Mouse (Mus musculus): ENCODE measurements at regions not wholly inside any gene's neighbourhood (a gene's known extent, or its start where the extent isn't known, plus 50 kb on each side); places are given as distances from the start of the nearest gene placed in this dataset.

DNA sequence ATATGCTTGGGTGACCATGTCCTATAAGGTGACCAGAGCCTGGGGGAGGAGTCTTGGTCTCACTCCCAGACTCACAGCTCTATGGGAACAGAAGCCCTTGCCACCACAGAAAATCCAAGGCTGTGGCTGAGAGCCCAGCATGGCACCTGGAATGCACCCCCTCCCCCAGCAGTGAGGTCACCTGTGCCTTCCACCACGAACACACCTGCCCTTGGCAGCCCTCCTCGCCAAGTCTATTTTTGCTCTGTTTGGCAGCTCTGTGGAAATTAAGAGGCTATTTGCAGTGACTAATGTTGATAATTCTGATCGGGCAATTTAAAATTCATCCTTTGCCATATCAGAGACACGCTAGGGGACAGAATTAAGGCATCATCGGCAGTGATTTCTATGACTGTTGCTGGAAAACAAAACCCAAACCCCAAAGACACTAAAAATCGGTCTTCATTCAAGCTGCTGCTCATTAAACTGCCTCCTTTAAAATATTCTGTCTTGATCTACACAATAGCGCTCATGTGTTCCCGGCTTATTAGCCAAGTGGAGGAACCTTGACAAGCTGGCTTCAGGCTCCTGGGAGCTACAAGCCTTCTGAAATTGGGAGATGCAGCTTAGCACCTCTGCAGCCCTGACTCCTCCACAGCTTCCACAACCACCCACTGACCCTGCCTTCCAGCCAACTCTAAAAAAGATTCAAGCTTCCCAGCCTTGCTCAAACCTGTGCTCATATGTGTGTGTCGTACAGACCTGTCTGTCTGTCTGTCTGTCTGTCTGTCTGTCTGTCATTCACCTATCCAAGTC, 89.0 kb downstream of the 1810013L24Rik start:
- TF ChIP-seq POLR2AphosphoS2 (IDR thresholded peaks at IDR 0.05; ENCODE audit: low read depth, low read length) (no peak), POLR2A (IDR thresholded peaks at IDR 0.05; ENCODE audit: low read depth, low read length) (no peak), ZC3H11A (IDR thresholded peaks at IDR 0.05; ENCODE audit: low read depth, low read length) (no peak), JUND (conservative IDR thresholded peaks at IDR 0.05; ENCODE audit: low read depth, low read length) (no peak), EP300 (IDR thresholded peaks at IDR 0.05; ENCODE audit: low read length) (no peak), ELF1 (IDR thresholded peaks at IDR 0.05; ENCODE audit: low read depth, low read length) (no peak), CTCF (conservative IDR thresholded peaks at IDR 0.05 in 1 of 2, IDR thresholded peaks at IDR 0.05 in 1 of 2; ENCODE audit: low read depth in 2 of 2, low read length in 2 of 2) (no peak), PAX5 (IDR thresholded peaks at IDR 0.05; ENCODE audit: low read length) (no peak), CHD2 (IDR thresholded peaks at IDR 0.05; ENCODE audit: low read length) (no peak), CHD1 (IDR thresholded peaks at IDR 0.05; ENCODE audit: low read depth, low read length) (no peak)

Data from CH12.LX (cell line).